In the genomic region with DNA sequence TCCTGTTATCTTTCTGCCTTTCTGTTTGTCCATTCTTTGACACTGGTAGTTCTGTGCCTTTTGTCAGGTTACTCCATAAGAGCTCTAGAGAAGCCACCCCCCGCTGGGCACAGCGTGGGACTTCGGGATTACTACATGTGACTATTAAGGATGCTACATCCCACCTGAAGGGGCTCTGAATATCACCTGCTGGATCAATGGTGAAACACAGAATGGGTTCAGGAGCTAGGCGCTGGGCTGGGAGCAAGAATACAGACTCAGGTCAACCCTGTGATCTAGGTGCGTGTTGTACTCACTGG, we compare ENCODE assay signal across 8 mouse cellular contexts. TPM values are rescaled to one million over a fixed set of nuclear protein-coding genes. Genes with fewer than 3 reads are reported as not detected.
DNase-seq lines count a peak whose midpoint lies in the region; ATAC-seq and TF ChIP-seq lines count a peak whose summit lies in the region.

No protein-coding gene starts in this region.

- H3K4me1 ChIP-seq in kidney, embryonic 14.5 days (ENCODE audit: control insufficient read depth, insufficient read depth, low read length), result peaks cover 4% of the 10 kb centered on the region; the same call in 1 of the 2 replicates
- H3K4me1 ChIP-seq in E14TG2a.4 (replicated peaks; ENCODE audit: low read depth, low read length), result peaks cover 17% of the 10 kb centered on the region
- peaks cover 14% of the 10 kb centered on the region for H3K4me1 ChIP-seq in bone marrow, adult 2 months (ENCODE audit: control insufficient read depth, insufficient read depth, low read length)
- H3K4me1 ChIP-seq in liver, embryonic 13.5 days (replicated peaks), result peaks cover 56% of the 10 kb centered on the region

- TF ChIP-seq POLR2A in bone marrow, adult 2 months (IDR thresholded peaks at IDR 0.05; ENCODE audit: borderline replicate concordance, control insufficient read depth, low read depth, low read length), result no peak

- WGBS in kidney, embryonic 14.5 days, result 43% methylated on average over 5 of the region's 5 CpGs
- 75% methylated on average over 5 of the region's 5 CpGs for WGBS in bone marrow, adult 2 months
- 41% methylated on average over 5 of the region's 5 CpGs for WGBS in liver, embryonic 13.5 days (ENCODE audit: insufficient replicate concordance)

- no peaks in the 10 kb centered on the region for H3K27me3 ChIP-seq in kidney, embryonic 14.5 days (ENCODE audit: control insufficient read depth, insufficient read depth, low read length)
- peaks cover 51% of the 10 kb centered on the region for H3K27me3 ChIP-seq in E14TG2a.4 (ENCODE audit: insufficient read depth, low read length)
- H3K27me3 ChIP-seq in liver, embryonic 13.5 days, result peaks cover 10% of the 10 kb centered on the region; the same call in 1 of the 2 replicates

- no peaks in the 10 kb centered on the region for H3K36me3 ChIP-seq in kidney, embryonic 14.5 days (ENCODE audit: control insufficient read depth, insufficient read depth, low read length)
- no peaks in the 10 kb centered on the region for H3K36me3 ChIP-seq in E14TG2a.4 (ENCODE audit: insufficient read depth, low read length)
- H3K36me3 ChIP-seq in liver, embryonic 13.5 days, result no peaks in the 10 kb centered on the region

- peak overlapping the region; percentile 54; the same call in 1 of the 2 replicates for H3K4me3 ChIP-seq in kidney, embryonic 14.5 days (ENCODE audit: low read length)
- H3K4me3 ChIP-seq in E14TG2a.4 (replicated peaks; ENCODE audit: low read length), result peak overlapping the region; percentile 86
- H3K4me3 ChIP-seq in bone marrow, adult 2 months (replicated peaks; ENCODE audit: control insufficient read depth, low read depth, low read length), result peak overlapping the region; percentile 92
- peak overlapping the region; percentile 75 for H3K4me3 ChIP-seq in liver, embryonic 13.5 days (replicated peaks)

- H3K9ac ChIP-seq in kidney, embryonic 14.5 days (ENCODE audit: low read depth, low read length), result 0 out of 2 replicates have a peak overlapping the region, but pooled peaks have one; percentile 59
- H3K9ac ChIP-seq in liver, embryonic 13.5 days, result peak overlapping the region; percentile 76

- TF ChIP-seq CTCF in E14TG2a.4 (conservative IDR thresholded peaks at IDR 0.05; ENCODE audit: low read length), result no peak
- TF ChIP-seq CTCF in bone marrow, adult 2 months (IDR thresholded peaks at IDR 0.05; ENCODE audit: control insufficient read depth, insufficient read depth, low read length), result no peak

- no peak overlapping the region for H3K27ac ChIP-seq in kidney, embryonic 14.5 days (ENCODE audit: low read depth, low read length)
- H3K27ac ChIP-seq in bone marrow, adult 2 months (ENCODE audit: control insufficient read depth, insufficient read depth, low read depth, low read length, poor library complexity), result peak overlapping the region; percentile 78
- H3K27ac ChIP-seq in liver, embryonic 13.5 days, result peak overlapping the region; percentile 80

- no peaks in the 10 kb centered on the region for H3K9me3 ChIP-seq in kidney, embryonic 14.5 days (ENCODE audit: control insufficient read depth, low read length)
- no peaks in the 10 kb centered on the region for H3K9me3 ChIP-seq in E14TG2a.4 (ENCODE audit: low read length)
- no peaks in the 10 kb centered on the region for H3K9me3 ChIP-seq in liver, embryonic 13.5 days (replicated peaks)

- ATAC-seq in kidney, embryonic 14.5 days (ENCODE audit: low FRiP score, low TSS enrichment), result no peak
- ATAC-seq in liver, embryonic 13.5 days (ENCODE audit: low read depth), result no peak

- H3K4me2 ChIP-seq in kidney, embryonic 14.5 days (replicated peaks; ENCODE audit: low read depth, low read length), result peak overlapping the region; percentile 69; the same call in 1 of the 2 replicates
- H3K4me2 ChIP-seq in liver, embryonic 13.5 days, result peak overlapping the region; percentile 84

- no peak for DNase-seq in kidney, postnatal 10 days
- DNase-seq in liver, embryonic 13.5 days, result no peak
- DNase-seq in c-Kit-positive CD71-positive TER-119-positive erythroid progenitor cells, embryonic 14.5 days (ENCODE audit: low spot score), result no peak
- no peak for DNase-seq in urinary bladder, adult 18-20 months (ENCODE audit: low spot score in 2 of 2)
- no peak for DNase-seq in right cerebral cortex, postnatal 36 days (ENCODE audit: low spot score in 2 of 2)

RNA-seq across cellular contexts. Expression of a gene that starts 0.8 kb away (rescaled TPM):
- polyA plus RNA-seq in kidney, embryonic 14.5 days (2014; fragmentation: Nextera tagmentation; extraction: Ambion mirVana), result 9.0 and 11.1 TPM in 2 replicates
- 15.0 and 29.7 TPM in 2 replicates for polyA plus RNA-seq in bone marrow, adult 2 months (2011; ENCODE audit: insufficient read depth, insufficient read length, low replicate concordance, missing spikeins)
- 2.4 and 4.4 TPM in 2 replicates for polyA plus RNA-seq in liver, embryonic 13.5 days (2015; fragmentation: Nextera tagmentation; extraction: Ambion mirVana)

RNA-seq across cellular contexts. Expression of a gene that starts 12.6 kb away (rescaled TPM):
- polyA plus RNA-seq in kidney, embryonic 14.5 days (2014; fragmentation: Nextera tagmentation; extraction: Ambion mirVana), result 10.8 and 16.1 TPM in 2 replicates
- 4.6 and 15.1 TPM in 2 replicates for polyA plus RNA-seq in bone marrow, adult 2 months (2011; ENCODE audit: insufficient read depth, insufficient read length, low replicate concordance, missing spikeins)
- 5.4 and 6.6 TPM in 2 replicates for polyA plus RNA-seq in liver, embryonic 13.5 days (2015; fragmentation: Nextera tagmentation; extraction: Ambion mirVana)

RNA-seq across cellular contexts. Expression of a gene that starts 47.0 kb away (rescaled TPM):
- polyA plus RNA-seq in kidney, embryonic 14.5 days (2014; fragmentation: Nextera tagmentation; extraction: Ambion mirVana), result 124 and 183 TPM in 2 replicates
- polyA plus RNA-seq in bone marrow, adult 2 months (2011; ENCODE audit: insufficient read depth, insufficient read length, low replicate concordance, missing spikeins), result 160 and 163 TPM in 2 replicates
- polyA plus RNA-seq in liver, embryonic 13.5 days (2015; fragmentation: Nextera tagmentation; extraction: Ambion mirVana), result 124 and 133 TPM in 2 replicates
